Mouse (Mus musculus): ENCODE measurements at regions not wholly inside any gene's neighbourhood (a gene's known extent, or its start where the extent isn't known, plus 50 kb on each side); places are given as distances from the start of the nearest gene placed in this dataset.

DNA sequence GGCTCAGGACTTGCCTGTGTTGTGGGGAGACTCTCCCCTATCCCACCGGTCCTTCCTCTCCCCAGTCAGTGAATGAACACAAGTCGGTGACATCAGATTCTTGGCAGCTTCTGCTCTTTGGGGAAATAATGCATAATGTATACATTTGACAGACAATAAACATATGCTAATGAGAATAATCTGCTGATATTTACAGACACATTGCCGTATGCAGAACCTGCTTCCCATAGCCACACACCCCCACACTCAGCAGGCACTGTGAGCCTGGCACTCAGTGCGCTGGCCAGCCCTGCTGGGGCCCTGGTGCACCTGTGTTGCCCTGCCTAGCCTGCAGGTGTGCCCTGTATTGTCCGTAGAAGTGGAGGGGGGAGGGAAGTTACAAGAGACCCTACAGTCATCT is 215.5 kb downstream of the Matn1 start:
- Histone ChIP-seq H3K27me3 (replicated peaks) (peaks cover 95% of the 10 kb centered on the region), H3K9ac (ENCODE audit: insufficient read depth, low read depth) (no peak overlapping the region), H3K36me3 (replicated peaks in 1 of 2; ENCODE audit: control insufficient read depth in 1 of 2, insufficient read depth in 1 of 2, low read length in 1 of 2) (no peaks in the 10 kb centered on the region), H3K9me3 (replicated peaks; ENCODE audit: low read length) (no peaks in the 10 kb centered on the region), H3K4me1 (ENCODE audit: control insufficient read depth in 1 of 2, insufficient read depth in 2 of 2) (peaks cover 0 to 4% of the 10 kb centered on the region in 2 experiments; a peak in 2 of 4 replicates), H3K27ac (ENCODE audit: insufficient read depth, low read depth) (no peak overlapping the region), H3K79me2 (replicated peaks; ENCODE audit: control insufficient read depth, extremely low read depth, insufficient read depth, poor library complexity, severe bottlenecking) (no peaks in the 10 kb centered on the region), H3K4me3 (replicated peaks in 1 of 3; ENCODE audit: low read depth in 2 of 3, low read length in 2 of 3, poor library complexity in 1 of 3) (no peak overlapping the region), H3K4me2 (ENCODE audit: insufficient read depth, low read depth, poor library complexity, severe bottlenecking) (no peak overlapping the region)
- no peak for DNase-seq (ENCODE audit: extremely low read depth)
- in situ Hi-C loops (cut with MboI; ENCODE audit: low pct_ligation_motif_present, low pct_unique_long_range_greater_than_20kb, low sequenced_read_pairs) (no loop called here), dilution Hi-C loops (cut with MboI; ENCODE audit: extremely low pct_ligation_motif_present, extremely low pct_unique_long_range_greater_than_20kb, low sequenced_read_pairs) (no loop called here)
- no peak for TF ChIP-seq POLR2A (IDR thresholded peaks at IDR 0.05; ENCODE audit: low read depth, low read length)
- TF ChIP-seq USF1 (IDR thresholded peaks at IDR 0.05; ENCODE audit: low read depth, low read length) = no peak
- no peak for TF ChIP-seq IRF4 (IDR thresholded peaks at IDR 0.05; ENCODE audit: low read depth, low read length)

DNA sequence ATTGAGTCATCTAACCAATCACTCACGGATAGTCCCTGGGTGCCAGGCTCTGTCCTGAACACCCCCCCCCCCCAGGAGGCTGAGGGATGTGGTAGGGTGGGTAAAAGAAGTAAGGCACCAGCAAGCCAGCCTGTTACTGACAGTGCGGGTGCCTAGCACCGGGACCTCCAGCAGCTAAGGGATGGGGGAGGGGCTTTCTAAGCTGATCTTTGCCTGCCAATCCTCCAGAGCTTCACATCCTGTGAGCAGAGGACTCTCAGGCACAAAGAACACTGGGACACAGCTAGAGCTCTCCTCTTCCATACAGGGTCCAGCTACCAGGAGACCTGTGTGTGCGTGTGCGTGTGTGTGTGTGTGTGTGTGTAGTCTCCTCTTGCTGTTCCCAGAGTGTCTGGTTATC is 215.9 kb downstream of the Matn1 start:
- Histone ChIP-seq H3K79me2 (replicated peaks; ENCODE audit: control insufficient read depth, extremely low read depth, insufficient read depth, poor library complexity, severe bottlenecking) (no peaks in the 10 kb centered on the region), H3K4me3 (replicated peaks in 1 of 3; ENCODE audit: low read depth in 2 of 3, low read length in 2 of 3, poor library complexity in 1 of 3) (no peak overlapping the region), H3K9ac (ENCODE audit: insufficient read depth, low read depth) (no peak overlapping the region), H3K27me3 (replicated peaks) (peaks cover 95% of the 10 kb centered on the region), H3K4me1 (ENCODE audit: control insufficient read depth in 1 of 2, insufficient read depth in 2 of 2) (peaks cover 0 to 4% of the 10 kb centered on the region in 2 experiments; a peak in 2 of 4 replicates), H3K36me3 (replicated peaks in 1 of 2; ENCODE audit: control insufficient read depth in 1 of 2, insufficient read depth in 1 of 2, low read length in 1 of 2) (no peaks in the 10 kb centered on the region), H3K27ac (ENCODE audit: insufficient read depth, low read depth) (no peak overlapping the region), H3K4me2 (ENCODE audit: insufficient read depth, low read depth, poor library complexity, severe bottlenecking) (no peak overlapping the region), H3K9me3 (replicated peaks; ENCODE audit: low read length) (no peaks in the 10 kb centered on the region)
- TF ChIP-seq MXI1 (IDR thresholded peaks at IDR 0.05; ENCODE audit: low read depth, low read length) (no peak), ZKSCAN1 (IDR thresholded peaks at IDR 0.05; ENCODE audit: borderline replicate concordance, low read depth, low read length) (no peak), MEF2A (IDR thresholded peaks at IDR 0.05; ENCODE audit: borderline replicate concordance, low read depth, low read length) (no peak), MAFK (IDR thresholded peaks at IDR 0.05; ENCODE audit: insufficient replicate concordance, low read length) (no peak), MAZ (IDR thresholded peaks at IDR 0.05; ENCODE audit: low read depth, low read length) (no peak), EP300 (IDR thresholded peaks at IDR 0.05; ENCODE audit: low read length) (no peak), ZMIZ1 (IDR thresholded peaks at IDR 0.05; ENCODE audit: low read depth, low read length) (no peak), GABPA (IDR thresholded peaks at IDR 0.05; ENCODE audit: insufficient replicate concordance, low read depth, low read length) (no peak), TBP (conservative IDR thresholded peaks at IDR 0.05; ENCODE audit: low read depth, low read length) (no peak), POLR2AphosphoS2 (IDR thresholded peaks at IDR 0.05; ENCODE audit: low read depth, low read length) (no peak), SIN3A (IDR thresholded peaks at IDR 0.05; ENCODE audit: low read length) (no peak), ETS1 (conservative IDR thresholded peaks at IDR 0.05; ENCODE audit: low read depth, low read length) (no peak), CHD2 (IDR thresholded peaks at IDR 0.05; ENCODE audit: low read length) (no peak), SMC3 (IDR thresholded peaks at IDR 0.05; ENCODE audit: low read depth, low read length) (no peak), ZC3H11A (IDR thresholded peaks at IDR 0.05; ENCODE audit: low read depth, low read length) (no peak), ZNF384 (IDR thresholded peaks at IDR 0.05; ENCODE audit: low read depth, low read length) (no peak)
- no peak for DNase-seq (ENCODE audit: extremely low read depth)
- in situ Hi-C loops (cut with MboI; ENCODE audit: low pct_ligation_motif_present, low pct_unique_long_range_greater_than_20kb, low sequenced_read_pairs) (no loop called here), dilution Hi-C loops (cut with MboI; ENCODE audit: extremely low pct_ligation_motif_present, extremely low pct_unique_long_range_greater_than_20kb, low sequenced_read_pairs) (no loop called here)

Measured in CH12.LX (cell line).